Mouse (Mus musculus): ENCODE measurements around the gene Arid1b.

DNA sequence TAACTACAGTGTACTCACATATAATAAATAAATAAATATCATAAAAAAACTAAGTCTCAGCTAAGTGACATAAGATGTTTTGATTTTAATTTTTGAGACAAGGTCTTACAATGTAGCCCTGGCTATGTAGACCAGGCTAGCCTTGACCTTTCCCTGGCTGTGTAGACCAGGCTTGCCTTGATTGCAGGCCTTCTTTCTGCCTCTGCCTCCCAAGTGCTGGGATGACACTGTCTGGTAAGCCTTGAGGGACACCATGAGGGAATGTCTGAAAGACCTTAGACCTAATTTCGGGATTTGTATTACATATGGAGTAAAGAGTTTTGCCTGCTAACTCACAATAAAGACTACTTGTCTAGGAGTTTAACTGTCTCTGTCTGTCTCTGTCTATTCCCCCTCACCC is 214.9 kb downstream of the Arid1b start:
- no peak for TF ChIP-seq CTCF (IDR thresholded peaks at IDR 0.05)
- TF ChIP-seq EP300 (IDR thresholded peaks at IDR 0.05): no peak

Measured in lung, postnatal 0 days (tissue).